Mouse (Mus musculus) hematopoietic stem cell, adult 5-6 weeks (primary cell): ENCODE data around the gene 4930426L09Rik. TPM values are rescaled to one million over a fixed set of nuclear protein-coding genes. Genes with fewer than 3 reads are reported as not detected.

Experiments
- ATAC-seq, 2 experiments: fragments of 125-278 bp in 1 of 2; replicated peaks in 1 of 2; 2 replicates each; pipeline ENCODE4 v1.8.0; 2016 to 2017; ENCODE audit warnings: inconsistent platforms in 2 of 2, mild to moderate bottlenecking in 2 of 2, moderate number of reproducible peaks in 2 of 2, low read depth in 1 of 2, moderate TSS enrichment in 1 of 2; ENCODE audit not compliant: low FRiP score in 2 of 2, poor library complexity in 2 of 2, severe bottlenecking in 2 of 2, insufficient read depth in 1 of 2, low TSS enrichment in 1 of 2
- total RNA-seq: library from RNA; stranded (forward); fragments of 172-1452, 232-1000 nt; gene quantifications from 2 replicates; pipeline ENCODE4 v1.2.3, GENCODE M21; 2017

The 4930426L09Rik gene
- total RNA-seq, result 0.19 and 0.55 TPM in 2 replicates

GRCm38 (mm10) chr2:18998054-18998478 is at the start of gene 4930426L09Rik, which contains the start of gene Pip4k2a:
TSS of gene 4930426L09Rik (plus strand) at chr2:18998343.
TSS of gene Pip4k2a (minus strand) at chr2:18998126.
- ATAC-seq, result peak; percentile 80 to 84

DNA sequence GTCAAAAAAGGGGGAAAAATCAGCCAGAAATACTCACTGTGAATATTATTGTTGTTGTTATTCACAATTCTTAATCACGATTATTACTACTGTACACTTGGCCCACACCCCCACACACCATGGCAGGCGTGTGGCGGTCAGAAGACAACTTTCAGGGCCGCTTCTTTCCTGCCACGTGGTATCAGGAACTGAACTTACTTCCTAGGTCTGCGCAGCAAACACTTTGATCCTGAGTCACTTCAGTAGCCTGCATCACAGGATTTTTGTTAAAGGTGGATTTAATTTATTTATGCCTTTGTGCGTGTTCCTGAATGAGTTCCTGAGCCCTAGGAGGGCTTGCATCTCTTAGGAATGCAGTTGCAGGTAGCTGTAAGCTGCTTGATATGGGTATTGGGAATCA is 49.4 kb upstream of the 4930426L09Rik start:
- ATAC-seq, result no peak

- no peak for ATAC-seq
Measured at GRCm38 (mm10) chr2:18950758-18951157, 47.4 kb upstream of the 4930426L09Rik start.

GRCm38 (mm10) chr2:18952102-18952673 is 46.0 kb upstream of the 4930426L09Rik start:
- ATAC-seq, result peak; percentile 77 to 89

GRCm38 (mm10) chr2:18954422-18954821 is 43.7 kb upstream of the 4930426L09Rik start:
- no peak for ATAC-seq

GRCm38 (mm10) chr2:18955022-18955421 is 43.1 kb upstream of the 4930426L09Rik start:
- no peak for ATAC-seq

- no peak for ATAC-seq
Measured at GRCm38 (mm10) chr2:18955671-18956070, 42.5 kb upstream of the 4930426L09Rik start.

DNA sequence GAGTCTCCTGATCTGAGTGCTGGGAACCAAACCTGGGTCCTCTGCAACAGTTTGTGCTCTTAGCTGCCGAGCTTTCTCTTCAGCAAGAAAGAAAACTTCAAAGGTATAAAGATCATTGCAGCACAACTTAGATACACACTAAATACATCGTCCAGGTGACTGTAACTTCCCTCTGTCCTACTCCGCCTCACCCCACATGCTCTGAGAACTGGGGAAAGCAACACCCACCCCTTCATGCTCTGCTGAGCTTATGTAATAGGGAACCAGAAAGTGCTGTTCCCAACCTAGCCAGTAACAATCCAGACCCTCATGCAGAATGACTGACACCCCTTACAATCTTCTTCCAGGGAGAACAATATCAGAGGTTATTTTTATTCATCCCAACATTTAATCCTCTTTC is 41.7 kb upstream of the 4930426L09Rik start:
- ATAC-seq, result no peak

- ATAC-seq, result no peak
Measured at GRCm38 (mm10) chr2:18956945-18957344, 41.2 kb upstream of the 4930426L09Rik start.

DNA sequence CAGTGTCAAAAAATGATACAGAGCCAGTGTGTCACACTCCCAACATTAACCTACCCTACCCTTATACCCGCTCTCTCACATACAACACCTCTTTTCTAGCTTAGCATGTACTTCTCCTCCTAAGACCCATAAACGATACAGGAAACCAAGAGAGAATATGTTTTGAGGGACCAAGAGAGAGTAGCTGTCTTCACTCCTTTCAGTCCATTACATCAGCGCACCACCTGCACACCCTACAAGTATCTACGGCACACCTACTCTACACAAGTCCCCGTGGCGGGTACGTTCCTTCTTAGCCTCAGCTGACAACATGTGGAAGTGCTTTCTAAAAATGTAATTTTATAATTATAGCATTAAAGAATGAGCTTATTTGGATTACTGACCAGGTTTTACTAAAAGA is 40.7 kb upstream of the 4930426L09Rik start:
- no peak for ATAC-seq

DNA sequence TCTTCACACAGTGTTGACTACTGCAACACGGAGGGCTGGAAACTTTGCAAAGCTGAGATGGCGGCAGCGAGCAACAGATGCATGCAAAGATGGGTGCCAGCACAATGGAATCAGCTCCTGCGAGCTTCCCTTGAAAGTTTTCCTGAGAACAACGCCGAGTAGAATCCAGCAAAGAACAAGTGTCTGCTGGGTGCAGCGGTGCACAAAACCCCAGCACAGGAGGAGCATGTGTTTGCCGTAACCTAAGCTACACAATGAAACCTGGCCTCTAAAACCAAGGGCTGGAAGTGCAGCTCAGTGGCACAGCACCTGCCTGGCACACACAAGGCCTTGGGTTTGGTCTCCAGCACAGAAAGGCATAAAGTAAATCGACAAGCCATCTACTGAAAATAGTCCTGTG is 40.1 kb upstream of the 4930426L09Rik start:
- no peak for ATAC-seq

DNA sequence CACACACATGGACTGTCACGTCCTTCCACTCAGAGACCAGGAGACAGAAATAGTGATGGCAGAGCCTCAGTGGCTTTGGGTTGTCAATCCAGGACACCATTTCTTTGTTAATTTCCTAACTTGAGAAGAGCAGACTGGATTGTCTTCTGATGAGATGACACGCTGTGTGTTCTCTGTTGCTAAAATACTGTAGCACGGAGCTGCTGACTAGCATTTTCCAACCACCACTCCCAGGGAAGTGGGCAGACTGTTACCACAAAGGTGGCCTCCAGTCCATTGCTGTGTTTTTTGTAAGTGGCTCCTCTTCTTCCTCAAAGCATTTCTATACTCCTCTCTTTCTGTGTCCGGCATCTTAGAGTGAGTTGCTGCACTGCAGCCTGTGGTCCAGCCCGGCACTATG is 39.6 kb upstream of the 4930426L09Rik start:
- ATAC-seq, result peak; percentile 6 to 43; a peak in 2 of 4 replicates

- ATAC-seq, result peak; percentile 5 to 40; a peak in 1 of 4 replicates
Measured at GRCm38 (mm10) chr2:18959008-18959407, 39.1 kb upstream of the 4930426L09Rik start.

GRCm38 (mm10) chr2:18959558-18959957 is 38.6 kb upstream of the 4930426L09Rik start:
- ATAC-seq, result no peak

- ATAC-seq, result no peak
Measured at GRCm38 (mm10) chr2:18960376-18960973, 37.7 kb upstream of the 4930426L09Rik start.

DNA sequence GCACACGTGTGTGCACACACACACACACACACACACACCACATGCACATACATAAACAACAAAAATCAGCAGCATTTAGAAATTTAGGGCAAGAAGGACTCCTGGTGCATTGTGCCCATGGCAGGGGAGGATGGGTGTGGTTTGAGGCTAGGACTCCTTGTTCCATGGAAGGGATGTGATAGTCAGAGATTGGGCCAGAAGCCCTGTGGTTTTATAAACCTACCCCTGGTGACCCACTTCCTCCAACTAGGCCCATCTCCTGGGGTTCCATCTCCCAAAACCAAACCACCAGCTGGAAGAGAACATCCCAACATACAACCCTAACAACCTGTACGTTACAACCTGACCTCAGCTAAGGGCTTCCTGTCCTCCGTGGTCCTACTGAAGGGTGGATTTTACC is 35.6 kb upstream of the 4930426L09Rik start:
- ATAC-seq, result peak in 1 of 2 experiments; percentile 41; a peak in 3 of 4 replicates

DNA sequence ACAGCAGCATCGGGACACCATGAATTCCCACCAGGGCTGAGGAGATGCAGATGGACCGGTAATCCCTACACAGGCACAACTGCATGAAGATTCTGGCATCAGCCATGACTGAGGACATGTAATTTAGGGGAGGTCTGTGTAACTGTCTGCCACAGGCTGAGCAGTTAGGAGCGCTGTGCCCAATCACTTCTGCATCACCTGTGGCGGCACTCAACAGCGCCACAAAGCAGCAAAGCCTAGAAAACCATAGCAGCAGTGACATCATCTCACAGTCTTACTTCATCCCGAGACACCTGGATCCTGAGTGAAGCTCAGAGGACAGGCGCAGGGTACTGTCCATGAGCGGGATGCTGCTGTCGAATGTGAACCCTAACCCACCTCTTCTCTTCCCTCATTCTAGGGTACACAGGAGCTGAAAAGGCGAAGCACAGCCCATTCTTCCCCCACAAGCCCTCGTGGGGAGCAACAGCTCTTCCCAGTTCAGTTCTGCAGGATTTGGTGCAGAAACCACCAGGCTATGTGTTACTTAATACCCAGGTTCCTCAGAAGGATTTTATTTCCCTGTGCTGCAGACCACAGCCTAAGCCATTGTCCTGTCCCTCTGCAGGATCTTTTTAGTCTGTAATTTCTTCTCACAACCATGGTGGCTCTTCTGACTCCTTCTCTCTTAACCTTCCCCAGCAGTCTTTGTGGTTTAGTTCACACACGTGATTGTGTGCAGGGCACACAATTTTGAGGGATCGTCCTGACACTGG is 34.7 kb upstream of the 4930426L09Rik start:
- no peak for ATAC-seq

DNA sequence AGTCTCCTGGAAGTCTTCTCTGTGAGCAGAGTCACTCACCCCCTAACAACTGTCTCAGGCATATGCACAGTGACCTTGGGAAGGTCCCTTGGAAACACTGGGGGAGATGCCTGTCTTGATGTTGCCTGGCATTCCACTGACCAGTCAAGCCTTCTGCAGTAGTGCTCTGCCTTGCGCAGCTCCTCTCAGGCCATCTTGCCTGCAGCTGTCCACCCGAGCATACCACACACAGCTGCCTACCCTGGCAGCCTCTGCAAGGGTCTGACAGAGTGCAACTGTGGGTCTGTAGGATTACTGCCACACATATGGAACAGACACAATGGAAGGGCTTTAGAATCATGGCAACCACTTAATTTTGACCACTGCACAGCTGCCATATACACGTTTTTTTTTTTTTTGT is 33.0 kb upstream of the 4930426L09Rik start:
- ATAC-seq, result no peak
